Mouse (Mus musculus): Measurements from ENCODE around the gene Zfp667. TPM values are rescaled to one million over a fixed set of nuclear protein-coding genes. Genes with fewer than 3 reads are reported as not detected.

The Zfp667 gene
- polyA plus RNA-seq (2012; rRNA removed), result 0.05 and 0.12 TPM in 2 replicates

GRCm38 (mm10) chr7:6285842-6286705, at the start of gene Zfp667:
TSS of gene Zfp667 (plus strand) at chr7:6286579.

GRCm38 (mm10) chr7:6252410-6252809, 34.0 kb upstream of the Zfp667 start, which contains the start of gene Epp13:
TSS of gene Epp13 (plus strand) at chr7:6252710.

GRCm38 (mm10) chr7:6331233-6331956, 45.0 kb downstream of the Zfp667 start, which contains the start of gene Zfp583:
TSS of gene Zfp583 (minus strand) at chr7:6331285.

GRCm38 (mm10) chr7:6343501-6344071, 57.2 kb downstream of the Zfp667 start, which contains the start of gene Gm3854:
TSS of gene Gm3854 (plus strand) at chr7:6343759.

Other genes starting within 250 kb of the Zfp667 start
- gene Nlrp4c, start 241.4 kb upstream of the Zfp667 start, polyA plus RNA-seq (2012; rRNA removed), result not detected in 2 replicates
- 22.2 and 29.0 TPM in 2 replicates for gene Zfp787, start 130.6 kb upstream of the Zfp667 start, polyA plus RNA-seq (2012; rRNA removed)
- 12.4 and 21.2 TPM in 2 replicates for gene Zfp444, start 114.4 kb upstream of the Zfp667 start, polyA plus RNA-seq (2012; rRNA removed)
- gene Galp, start 89.5 kb upstream of the Zfp667 start, polyA plus RNA-seq (2012; rRNA removed), result not detected in 2 replicates
- gene Zscan5b, start 64.3 kb upstream of the Zfp667 start, polyA plus RNA-seq (2012; rRNA removed), result not detected in 2 replicates
- gene Epp13, start 33.9 kb upstream of the Zfp667 start, polyA plus RNA-seq (2012; rRNA removed), result 1.3 TPM in 1 of 2 replicates, not detected in the other
- gene Zfp583, start 44.7 kb downstream of the Zfp667 start, polyA plus RNA-seq (2012; rRNA removed), result 0.09 TPM in 1 of 2 replicates, not detected in the other
- not detected in 2 replicates for gene Gm3854, start 57.2 kb downstream of the Zfp667 start, polyA plus RNA-seq (2012; rRNA removed)
- gene Zfp78, start 76.7 kb downstream of the Zfp667 start, polyA plus RNA-seq (2012; rRNA removed), result 0.01 TPM in 1 of 2 replicates, not detected in the other
- gene Zfp28, start 96.7 kb downstream of the Zfp667 start, polyA plus RNA-seq (2012; rRNA removed), result 0.17 and 0.54 TPM in 2 replicates
- not detected in 2 replicates for gene Smim17, start 112.1 kb downstream of the Zfp667 start, polyA plus RNA-seq (2012; rRNA removed)
- not detected in 2 replicates for gene Gm20715, start 123.7 kb downstream of the Zfp667 start, polyA plus RNA-seq (2012; rRNA removed)
- gene Olfr1344, start 152.1 kb downstream of the Zfp667 start, polyA plus RNA-seq (2012; rRNA removed), result not detected in 2 replicates
- gene Olfr1336, start 169.6 kb downstream of the Zfp667 start, polyA plus RNA-seq (2012; rRNA removed), result not detected in 2 replicates
- not detected in 2 replicates for gene Olfr1346, start 180.5 kb downstream of the Zfp667 start, polyA plus RNA-seq (2012; rRNA removed)
- gene Olfr5, start 200.4 kb downstream of the Zfp667 start, polyA plus RNA-seq (2012; rRNA removed), result not detected in 2 replicates
- gene Olfr1347, start 213.2 kb downstream of the Zfp667 start, polyA plus RNA-seq (2012; rRNA removed), result not detected in 2 replicates
- gene Olfr1348, start 222.2 kb downstream of the Zfp667 start, polyA plus RNA-seq (2012; rRNA removed), result not detected in 2 replicates
- not detected in 2 replicates for gene Olfr1349, start 236.4 kb downstream of the Zfp667 start, polyA plus RNA-seq (2012; rRNA removed)

Measured in stomach, adult 2 months (tissue).